Mouse (Mus musculus): ENCODE data around the gene Cd52. TPM values are rescaled to one million over a fixed set of nuclear protein-coding genes. Genes with fewer than 3 reads are reported as not detected.

The Cd52 gene
- polyA plus RNA-seq, 2 experiments = 9.0 to 15.5 TPM

- no peak overlapping the region for H3K9ac ChIP-seq (ENCODE audit: low read depth, low read length, severe bottlenecking)
- H3K27ac ChIP-seq (replicated peaks; ENCODE audit: low read depth, low read length) = no peak overlapping the region
Observed at GRCm38 (mm10) chr4:134052560-134052959, 42.3 kb downstream of the Cd52 start.

GRCm38 (mm10) chr4:134051912-134052311, 43.0 kb downstream of the Cd52 start:
- H3K27me3 ChIP-seq (ENCODE audit: control insufficient read depth, insufficient read depth, low read length) = no peaks in the 10 kb centered on the region
- H3K4me1 ChIP-seq (ENCODE audit: control insufficient read depth, insufficient read depth, low read length) = 0 out of 2 replicates have a peak, but pooled peaks cover 4% of the 10 kb centered on the region
- DNase-seq (ENCODE audit: low spot score) (no peak), ATAC-seq (ENCODE audit: low FRiP score, low read depth) (no peak)
- no peaks in the 10 kb centered on the region for H3K36me3 ChIP-seq (ENCODE audit: control insufficient read depth, insufficient read depth, low read length)
- H3K4me3 ChIP-seq (replicated peaks; ENCODE audit: low read length) = no peak overlapping the region
- no peaks in the 10 kb centered on the region for H3K9me3 ChIP-seq (ENCODE audit: control insufficient read depth, low read length)
- no peak overlapping the region for H3K4me2 ChIP-seq (replicated peaks; ENCODE audit: low read depth, low read length, severe bottlenecking)
- 84% methylated on average over 5 of the region's 5 CpGs for WGBS
- H3K9ac ChIP-seq (ENCODE audit: low read depth, low read length, severe bottlenecking) = no peak overlapping the region
- H3K27ac ChIP-seq (replicated peaks; ENCODE audit: low read depth, low read length) = no peak overlapping the region
- no peak for TF ChIP-seq POLR2A (IDR thresholded peaks at IDR 0.05; ENCODE audit: borderline replicate concordance, extremely low read depth, insufficient read depth, insufficient read length)

More at GRCm38 (mm10) chr4:134052560-134052959, 42.3 kb downstream of the Cd52 start:
- Histone ChIP-seq H3K36me3 (ENCODE audit: control insufficient read depth, insufficient read depth, low read length) (no peaks in the 10 kb centered on the region), H3K4me3 (replicated peaks; ENCODE audit: low read length) (no peak overlapping the region), H3K4me2 (replicated peaks; ENCODE audit: low read depth, low read length, severe bottlenecking) (no peak overlapping the region), H3K9me3 (ENCODE audit: control insufficient read depth, low read length) (no peaks in the 10 kb centered on the region), H3K27me3 (ENCODE audit: control insufficient read depth, insufficient read depth, low read length) (no peaks in the 10 kb centered on the region), H3K4me1 (ENCODE audit: control insufficient read depth, insufficient read depth, low read length) (0 out of 2 replicates have a peak, but pooled peaks cover 4% of the 10 kb centered on the region)
- DNase-seq (ENCODE audit: low spot score) (peak; percentile 30), ATAC-seq (ENCODE audit: low FRiP score, low read depth) (no peak)
- TF ChIP-seq POLR2A (IDR thresholded peaks at IDR 0.05; ENCODE audit: borderline replicate concordance, extremely low read depth, insufficient read depth, insufficient read length) = no peak
- 20% methylated on average over 8 of the region's 8 CpGs for WGBS

- 0 out of 2 replicates have a peak, but pooled peaks cover under 1% of the 10 kb centered on the region for H3K4me1 ChIP-seq (ENCODE audit: control insufficient read depth, insufficient read depth, low read length)
- no peak overlapping the region for H3K4me2 ChIP-seq (replicated peaks; ENCODE audit: low read depth, low read length, severe bottlenecking)
- H3K4me3 ChIP-seq (replicated peaks; ENCODE audit: low read length) = no peak overlapping the region
- ATAC-seq (ENCODE audit: low FRiP score, low read depth) = no peak
- H3K27ac ChIP-seq (replicated peaks; ENCODE audit: low read depth, low read length) = no peak overlapping the region
- H3K27me3 ChIP-seq (ENCODE audit: control insufficient read depth, insufficient read depth, low read length) = no peaks in the 10 kb centered on the region
- H3K36me3 ChIP-seq (ENCODE audit: control insufficient read depth, insufficient read depth, low read length) = no peaks in the 10 kb centered on the region
- WGBS = 28% methylated on average over 5 of the region's 5 CpGs
- no peak for DNase-seq (ENCODE audit: low spot score)
- no peak overlapping the region for H3K9ac ChIP-seq (ENCODE audit: low read depth, low read length, severe bottlenecking)
- no peak for TF ChIP-seq POLR2A (IDR thresholded peaks at IDR 0.05; ENCODE audit: borderline replicate concordance, extremely low read depth, insufficient read depth, insufficient read length)
- H3K9me3 ChIP-seq (ENCODE audit: control insufficient read depth, low read length) = no peaks in the 10 kb centered on the region
Observed at GRCm38 (mm10) chr4:134047648-134048047, 47.2 kb downstream of the Cd52 start.

- Histone ChIP-seq H3K27ac (replicated peaks; ENCODE audit: low read depth, low read length) (no peak overlapping the region), H3K9me3 (ENCODE audit: control insufficient read depth, low read length) (no peaks in the 10 kb centered on the region), H3K27me3 (ENCODE audit: control insufficient read depth, insufficient read depth, low read length) (no peaks in the 10 kb centered on the region), H3K9ac (ENCODE audit: low read depth, low read length, severe bottlenecking) (no peak overlapping the region), H3K4me3 (replicated peaks; ENCODE audit: low read length) (no peak overlapping the region), H3K4me1 (ENCODE audit: control insufficient read depth, insufficient read depth, low read length) (no peaks in the 10 kb centered on the region), H3K36me3 (ENCODE audit: control insufficient read depth, insufficient read depth, low read length) (no peaks in the 10 kb centered on the region), H3K4me2 (replicated peaks; ENCODE audit: low read depth, low read length, severe bottlenecking) (no peak overlapping the region)
- DNase-seq (ENCODE audit: low spot score) (no peak), ATAC-seq (ENCODE audit: low FRiP score, low read depth) (no peak)
- WGBS = 39% methylated on average over 2 of the region's 2 CpGs
- no peak for TF ChIP-seq POLR2A (IDR thresholded peaks at IDR 0.05; ENCODE audit: borderline replicate concordance, extremely low read depth, insufficient read depth, insufficient read length)
Observed at GRCm38 (mm10) chr4:134043041-134043440, 51.8 kb downstream of the Cd52 start.

- no peak overlapping the region for H3K27ac ChIP-seq (replicated peaks; ENCODE audit: low read depth, low read length)
- no peak overlapping the region for H3K4me2 ChIP-seq (replicated peaks; ENCODE audit: low read depth, low read length, severe bottlenecking)
- TF ChIP-seq POLR2A (IDR thresholded peaks at IDR 0.05; ENCODE audit: borderline replicate concordance, extremely low read depth, insufficient read depth, insufficient read length) = no peak
- no peaks in the 10 kb centered on the region for H3K27me3 ChIP-seq (ENCODE audit: control insufficient read depth, insufficient read depth, low read length)
- ATAC-seq (ENCODE audit: low FRiP score, low read depth) = peak; percentile 50; the same call in 1 of the 2 replicates
- H3K4me1 ChIP-seq (ENCODE audit: control insufficient read depth, insufficient read depth, low read length) = no peaks in the 10 kb centered on the region
- H3K36me3 ChIP-seq (ENCODE audit: control insufficient read depth, insufficient read depth, low read length) = no peaks in the 10 kb centered on the region
- no peak overlapping the region for H3K9ac ChIP-seq (ENCODE audit: low read depth, low read length, severe bottlenecking)
- H3K4me3 ChIP-seq (replicated peaks; ENCODE audit: low read length) = no peak overlapping the region
- H3K9me3 ChIP-seq (ENCODE audit: control insufficient read depth, low read length) = no peaks in the 10 kb centered on the region
- DNase-seq (ENCODE audit: low spot score) = peak; percentile 78
- 41% methylated on average over 9 of the region's 9 CpGs for whole genome bisulfite sequencing
Observed at GRCm38 (mm10) chr4:134041317-134042123, 53.4 kb downstream of the Cd52 start.
